14 mouse cellular contexts compared by ENCODE assay signal in the genomic region with DNA sequence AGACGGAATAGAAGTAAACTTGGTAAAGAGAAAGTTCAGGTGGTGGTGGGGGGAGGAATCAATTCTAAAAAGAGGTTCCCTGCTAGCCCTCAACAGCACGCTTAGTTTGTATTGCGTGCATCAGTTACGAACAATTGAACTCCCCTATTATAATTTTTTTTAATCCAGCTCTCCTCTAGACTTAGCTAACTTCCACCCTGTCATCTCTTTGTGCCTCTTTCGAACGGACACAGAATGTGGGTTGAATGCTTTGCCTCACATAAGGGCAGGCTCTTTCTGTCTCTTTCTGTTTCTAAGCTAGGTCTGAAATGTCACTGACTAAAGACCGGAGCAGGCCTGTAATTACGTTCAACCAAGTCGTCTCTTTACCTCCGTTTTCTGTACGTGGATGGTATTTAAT. TPM values are rescaled to one million over a fixed set of nuclear protein-coding genes. Genes with fewer than 3 reads are reported as not detected.
DNase-seq lines count a peak whose midpoint lies in the region; ATAC-seq lines count a peak whose summit lies in the region.
"Had no signal": no experiment of that assay in that cellular context is flagged by ENCODE, and none has a peak within 500 bp of the region (broad histone marks: within the 10 kb centered on the region; RNA-seq: fewer than 3 reads in every experiment).

No protein-coding gene starts in this region.

- H3K27ac ChIP-seq in hindbrain, embryonic 10.5 days = peak overlapping the region; percentile 16; the same call in 1 of the 2 replicates
- no peak overlapping the region for H3K27ac ChIP-seq in hindbrain, embryonic 11.5 days (ENCODE audit: low read depth, low read length)
- H3K27ac ChIP-seq in embryonic facial prominence, embryonic 15.5 days (replicated peaks) = peak overlapping the region; percentile 48; the same call in 1 of the 2 replicates
- H3K27ac ChIP-seq: heart, adult 2 months; neural tube, embryonic 15.5 days had no signal

- no peak overlapping the region for H3K9ac ChIP-seq in hindbrain, embryonic 11.5 days (ENCODE audit: low read depth, low read length)
- no peak overlapping the region for H3K9ac ChIP-seq in embryonic facial prominence, embryonic 15.5 days
- H3K9ac ChIP-seq: liver, postnatal 0 days; neural tube, embryonic 15.5 days had no signal

- DNase-seq in hindbrain, embryonic 10.5 days (ENCODE audit: low spot score) = no peak
- no peak for DNase-seq in hindbrain, embryonic 11.5 days (ENCODE audit: low spot score)
- DNase-seq in CD4-positive helper T cell, adult 2 months (ENCODE audit: low read depth, low spot score) = peak; percentile 65
- DNase-seq in induced T-regulatory cell, adult 2 months (ENCODE audit: low read depth) = peak; percentile 81
- no peak for DNase-seq in adrenal gland, postnatal 4 days (ENCODE audit: low spot score in 2 of 2)
- DNase-seq in Muller cell, postnatal 12 days (ENCODE audit: inconsistent ontology term) = no peak
- DNase-seq: adrenal gland, adult 8-10 months; cerebellum, adult 18-20 months; heart, adult 2 months; liver, postnatal 0 days; lung, postnatal 36 days had no signal

- no peaks in the 10 kb centered on the region; the same call in 1 of the 2 replicates for H3K36me3 ChIP-seq in hindbrain, embryonic 10.5 days
- no peaks in the 10 kb centered on the region for H3K36me3 ChIP-seq in hindbrain, embryonic 11.5 days (ENCODE audit: control insufficient read depth, insufficient read depth, low read length)
- no peaks in the 10 kb centered on the region for H3K36me3 ChIP-seq in embryonic facial prominence, embryonic 15.5 days
- H3K36me3 ChIP-seq: neural tube, embryonic 15.5 days had no signal

- H3K9me3 ChIP-seq in hindbrain, embryonic 10.5 days = peaks cover 3% of the 10 kb centered on the region; the same call in 1 of the 2 replicates
- no peaks in the 10 kb centered on the region for H3K9me3 ChIP-seq in hindbrain, embryonic 11.5 days (ENCODE audit: control insufficient read depth, low read length)
- no peaks in the 10 kb centered on the region for H3K9me3 ChIP-seq in embryonic facial prominence, embryonic 15.5 days (replicated peaks)
- H3K9me3 ChIP-seq: neural tube, embryonic 15.5 days had no signal

- H3K4me2 ChIP-seq in hindbrain, embryonic 11.5 days (replicated peaks; ENCODE audit: low read depth, low read length) = no peak overlapping the region
- H3K4me2 ChIP-seq in embryonic facial prominence, embryonic 15.5 days (replicated peaks) = no peak overlapping the region; the same call in 1 of the 2 replicates

- H3K4me1 ChIP-seq in hindbrain, embryonic 10.5 days (replicated peaks) = peaks cover 91% of the 10 kb centered on the region
- H3K4me1 ChIP-seq in hindbrain, embryonic 11.5 days (replicated peaks; ENCODE audit: control insufficient read depth, insufficient read depth, low read length) = peaks cover 22% of the 10 kb centered on the region
- H3K4me1 ChIP-seq in embryonic facial prominence, embryonic 15.5 days = peaks cover 94% of the 10 kb centered on the region

- H3K4me3 ChIP-seq in hindbrain, embryonic 10.5 days = no peak overlapping the region
- H3K4me3 ChIP-seq in hindbrain, embryonic 11.5 days (ENCODE audit: low read depth, low read length) = no peak overlapping the region
- H3K4me3 ChIP-seq in embryonic facial prominence, embryonic 15.5 days (replicated peaks) = no peak overlapping the region
- H3K4me3 ChIP-seq: heart, adult 2 months; neural tube, embryonic 15.5 days had no signal

- no peak for ATAC-seq in hindbrain, embryonic 11.5 days (ENCODE audit: low FRiP score)
- ATAC-seq in embryonic facial prominence, embryonic 15.5 days (ENCODE audit: insufficient number of reproducible peaks, low FRiP score, low TSS enrichment, low read depth) = no peak
- ATAC-seq in frontal cortex, adult (ENCODE audit: low TSS enrichment) = no peak
- ATAC-seq: liver, postnatal 0 days had no signal

- peaks cover 62% of the 10 kb centered on the region for H3K27me3 ChIP-seq in hindbrain, embryonic 10.5 days (ENCODE audit: insufficient read depth, poor library complexity, severe bottlenecking)
- no peaks in the 10 kb centered on the region; the same call in 1 of the 2 replicates for H3K27me3 ChIP-seq in hindbrain, embryonic 11.5 days (ENCODE audit: control insufficient read depth, insufficient read depth, low read length)
- H3K27me3 ChIP-seq in embryonic facial prominence, embryonic 15.5 days = no peaks in the 10 kb centered on the region
- H3K27me3 ChIP-seq: neural tube, embryonic 15.5 days had no signal

- 62% methylated on average over 11 of the region's 11 CpGs for WGBS in hindbrain, embryonic 10.5 days
- 65% methylated on average over 11 of the region's 11 CpGs for WGBS in hindbrain, embryonic 11.5 days
- 45% methylated on average over 11 of the region's 11 CpGs for WGBS in embryonic facial prominence, embryonic 15.5 days

RNA-seq across cellular contexts. Expression of gene Bcl11b, which starts 28.9 kb away (rescaled TPM):
- polyA plus RNA-seq in hindbrain, embryonic 10.5 days (2016; fragmentation: Nextera tagmentation; extraction: Ambion mirVana) = 3.0 and 3.3 TPM in 2 replicates
- 6.8 and 8.4 TPM in 2 replicates for polyA plus RNA-seq in hindbrain, embryonic 11.5 days (2014; fragmentation: Nextera tagmentation; extraction: Ambion mirVana)
- 27.0 and 28.8 TPM in 2 replicates for polyA plus RNA-seq in embryonic facial prominence, embryonic 15.5 days (2015; fragmentation: Nextera tagmentation; extraction: Ambion mirVana)
- total RNA-seq in adrenal gland, postnatal 4 days (2021) = 1 to 10 TPM; 1.4 to 2.2 TPM
- polyA plus RNA-seq: liver, postnatal 0 days had no signal

Comparison
In these comparisons a context has a peak if more than half of its experiments do, and no peak if none do; other contexts are left out.
1. DNase-seq: peak in CD4-positive helper T cell, adult 2 months (single experiment) and induced T-regulatory cell, adult 2 months (single experiment); none in hindbrain, embryonic 10.5 days (single experiment), hindbrain, embryonic 11.5 days (single experiment), adrenal gland, postnatal 4 days (0 of 2) and Muller cell, postnatal 12 days (single experiment).